Mouse (Mus musculus) G1E (cell line): ENCODE results near the gene Cbx5.

Source experiments
- CTCF ChIP-seq: IDR thresholded peaks from 2 replicates; pipeline ENCODE4 v1.5.1; 2012; ENCODE audit warnings: low read depth, low read length, inconsistent platforms, mixed read lengths
- GATA1 ChIP-seq: IDR thresholded peaks from 2 replicates; pipeline ENCODE4 v1.6.1; 2012; ENCODE audit warnings: borderline replicate concordance, low read length, inconsistent platforms, mixed read lengths
- GATA2 ChIP-seq: IDR thresholded peaks from 2 replicates; pipeline ENCODE4 v1.6.1; 2012; ENCODE audit warnings: low read depth, low read length, inconsistent platforms, borderline replicate concordance
- TAL1 ChIP-seq: conservative IDR thresholded peaks from 2 replicates; pipeline ENCODE4 v1.6.1; 2012; ENCODE audit warnings: low read depth, low read length, inconsistent platforms, mixed read lengths

- TF ChIP-seq GATA1 (no peak), CTCF (no peak), GATA2 (no peak), TAL1 (no peak)
These were observed 72.5 kb downstream of the Cbx5 start, which contains the start of gene Smug1 for GRCm38 (mm10) chr15:103167042-103167615.
